Mouse (Mus musculus) hindbrain, embryonic 16.5 days (tissue): ENCODE data around the gene Epor. TPM values are rescaled to one million over a fixed set of nuclear protein-coding genes. Genes with fewer than 3 reads are reported as not detected.

Experiments
- polyA plus RNA-seq: library from polyadenylated mRNA; unstranded; fragments of >200 nt; fragmentation: Nextera tagmentation; extraction: Ambion mirVana; gene quantifications from 2 replicates; pipeline ENCODE4 v1.2.1, GENCODE M21; 2015

The Epor gene
- polyA plus RNA-seq, 1 experiment from 2014 or later = 1.2 TPM

Other genes starting within 250 kb of the Epor start
- 15.6 and 17.5 TPM in 2 replicates for gene Ldlr, start 240.0 kb downstream of the Epor start, polyA plus RNA-seq
- 21.2 and 26.0 TPM in 2 replicates for gene Spc24, start 203.2 kb downstream of the Epor start, polyA plus RNA-seq
- gene Kank2, start 164.8 kb downstream of the Epor start, polyA plus RNA-seq = 3.9 and 4.7 TPM in 2 replicates
- gene Angptl8, start 128.0 kb downstream of the Epor start, polyA plus RNA-seq = 0.25 and 0.66 TPM in 2 replicates
- 16.0 and 17.3 TPM in 2 replicates for gene Dock6, start 110.9 kb downstream of the Epor start, polyA plus RNA-seq
- gene Rab3d, start 45.3 kb downstream of the Epor start, polyA plus RNA-seq = 23.6 and 24.3 TPM in 2 replicates
- 9.7 and 9.8 TPM in 2 replicates for gene Ccdc159, start 36.0 kb downstream of the Epor start, polyA plus RNA-seq
- gene Tmem205, start 36.0 kb downstream of the Epor start, polyA plus RNA-seq = 56.5 and 61.0 TPM in 2 replicates
- 106 and 115 TPM in 2 replicates for gene Plppr2, start 26.5 kb downstream of the Epor start, polyA plus RNA-seq
- gene Swsap1, start 7.8 kb downstream of the Epor start, polyA plus RNA-seq = 8.1 and 8.7 TPM in 2 replicates
- 2.0 and 2.1 TPM in 2 replicates for gene Rgl3, start 25.9 kb upstream of the Epor start, polyA plus RNA-seq
- 5.9 and 6.4 TPM in 2 replicates for gene Ccdc151, start 39.1 kb upstream of the Epor start, polyA plus RNA-seq
- 93.7 and 97.3 TPM in 2 replicates for gene Prkcsh, start 39.3 kb upstream of the Epor start, polyA plus RNA-seq
- gene Elavl3, start 88.5 kb upstream of the Epor start, polyA plus RNA-seq = 77.8 and 80.4 TPM in 2 replicates
- not detected in 2 replicates for gene Gm49318, start 107.8 kb upstream of the Epor start, polyA plus RNA-seq
- gene Zfp653, start 107.9 kb upstream of the Epor start, polyA plus RNA-seq = 16.6 and 16.7 TPM in 2 replicates
- 60.9 and 62.3 TPM in 2 replicates for gene Ecsit, start 121.9 kb upstream of the Epor start, polyA plus RNA-seq
- gene Cnn1, start 135.7 kb upstream of the Epor start, polyA plus RNA-seq = 0.93 and 1.4 TPM in 2 replicates
- gene Elof1, start 153.7 kb upstream of the Epor start, polyA plus RNA-seq = 192 TPM in 2 replicates
- 0.49 and 1.5 TPM in 2 replicates for gene Acp5, start 172.2 kb upstream of the Epor start, polyA plus RNA-seq
- 89.8 and 97.6 TPM in 2 replicates for gene Pigyl, start 193.3 kb upstream of the Epor start, polyA plus RNA-seq
- 0.79 and 1.1 TPM in 2 replicates for gene Zfp872, start 224.6 kb upstream of the Epor start, polyA plus RNA-seq